Mouse (Mus musculus) CH12.LX (cell line): ENCODE measurements at regions not wholly inside any gene's neighbourhood (a gene's known extent, or its start where the extent isn't known, plus 50 kb on each side); places are given as distances from the start of the nearest gene placed in this dataset.

Experiments
- DNase-seq: peaks from one replicate; pipeline ENCODE4 v3.0.0-alpha.2; 2013; ENCODE audit errors: extremely low read depth
- H3K27ac ChIP-seq: 2 replicates; pipeline ENCODE4 v1.5.1; 2012; ENCODE audit warnings: low read depth, mild to moderate bottlenecking, control low read depth, moderate library complexity; ENCODE audit not compliant: insufficient read depth
- H3K27me3 ChIP-seq: replicated peaks from 2 replicates; pipeline ENCODE3; 2012; ENCODE audit warnings: inconsistent platforms
- H3K36me3 ChIP-seq, 2 experiments: replicated peaks in 1 of 2; 2 replicates each; pipeline versions ENCODE3 to v1.6.1; 2012; ENCODE audit warnings: inconsistent platforms in 1 of 2, low read length in 1 of 2, mild to moderate bottlenecking in 1 of 2, mixed read lengths in 1 of 2, moderate library complexity in 1 of 2; ENCODE audit not compliant: control insufficient read depth in 1 of 2, insufficient read depth in 1 of 2
- H3K4me1 ChIP-seq, 2 experiments: 2 replicates each; pipeline ENCODE4 v1.6.1; 2012; ENCODE audit warnings: inconsistent platforms in 1 of 2, moderate library complexity in 1 of 2; ENCODE audit not compliant: insufficient read depth in 2 of 2, control insufficient read depth in 1 of 2
- H3K4me2 ChIP-seq: 2 replicates; pipeline ENCODE4 v1.6.1; 2012; ENCODE audit warnings: low read depth, mild to moderate bottlenecking, control low read depth; ENCODE audit not compliant: poor library complexity, insufficient read depth, severe bottlenecking
- H3K4me3 ChIP-seq, 3 experiments: fragments of 150-350 bp in 1 of 3; sonication (generic) in 1 of 3; replicated peaks in 1 of 3; 2 replicates each; pipeline versions ENCODE3 to v1.5.1; 2011 to 2012; ENCODE audit warnings: low read depth in 2 of 3, low read length in 2 of 3, mild to moderate bottlenecking in 2 of 3, moderate library complexity in 2 of 3, control low read depth in 1 of 3, improper control_type of control experiment in 1 of 3, inconsistent platforms in 1 of 3, mixed read lengths in 1 of 3; ENCODE audit not compliant: poor library complexity in 1 of 3
- H3K79me2 ChIP-seq: replicated peaks from 2 replicates; pipeline ENCODE4 v1.6.1; 2012; ENCODE audit warnings: mild to moderate bottlenecking, moderate library complexity; ENCODE audit not compliant: control insufficient read depth, poor library complexity, insufficient read depth, severe bottlenecking; ENCODE audit errors: extremely low read depth
- H3K9ac ChIP-seq: 2 replicates; pipeline ENCODE4 v1.6.1; 2012; ENCODE audit warnings: low read depth, mild to moderate bottlenecking, control low read depth, moderate library complexity; ENCODE audit not compliant: insufficient read depth
- H3K9me3 ChIP-seq: replicated peaks from 2 replicates; pipeline ENCODE3; 2012; ENCODE audit warnings: low read length, inconsistent platforms, mixed read lengths
- CHD2 ChIP-seq: IDR thresholded peaks from 2 replicates; pipeline ENCODE4 v1.6.1; 2011; ENCODE audit warnings: low read length, improper control_type of control experiment
- CTCF ChIP-seq, 2 experiments: IDR thresholded peaks in 1 of 2; conservative IDR thresholded peaks in 1 of 2; 2 replicates each; pipeline ENCODE4 v1.5.1; 2011 to 2012; ENCODE audit warnings: low read depth in 2 of 2, low read length in 2 of 2, improper control_type of control experiment in 1 of 2, inconsistent platforms in 1 of 2, mild to moderate bottlenecking in 1 of 2, moderate library complexity in 1 of 2
- ELF1 ChIP-seq: IDR thresholded peaks from 2 replicates; pipeline ENCODE4 v1.6.1; 2014; ENCODE audit warnings: low read depth, mild to moderate bottlenecking, inconsistent platforms, low read length, improper control_type of control experiment
- EP300 ChIP-seq: IDR thresholded peaks from 2 replicates; pipeline ENCODE4 v1.6.1; 2011; ENCODE audit warnings: low read length, improper control_type of control experiment
- ETS1 ChIP-seq: conservative IDR thresholded peaks from 2 replicates; pipeline ENCODE4 v1.6.1; 2012; ENCODE audit warnings: low read depth, mild to moderate bottlenecking, inconsistent platforms, low read length, improper control_type of control experiment, moderate library complexity
- GABPA ChIP-seq: IDR thresholded peaks from 2 replicates; pipeline ENCODE4 v1.6.1; 2012; ENCODE audit warnings: low read depth, low read length, improper control_type of control experiment, inconsistent platforms; ENCODE audit not compliant: insufficient replicate concordance
- HCFC1 ChIP-seq: IDR thresholded peaks from 2 replicates; pipeline ENCODE4 v1.6.1; 2012; ENCODE audit warnings: low read depth, mild to moderate bottlenecking, inconsistent platforms, low read length, improper control_type of control experiment
- IRF4 ChIP-seq: IDR thresholded peaks from 2 replicates; pipeline ENCODE4 v1.6.1; 2014; ENCODE audit warnings: low read depth, mild to moderate bottlenecking, inconsistent platforms, low read length, improper control_type of control experiment
- JUN ChIP-seq: IDR thresholded peaks from 2 replicates; pipeline ENCODE4 v1.6.1; 2011; ENCODE audit warnings: low read depth, mild to moderate bottlenecking, low read length, improper control_type of control experiment, moderate library complexity; ENCODE audit not compliant: insufficient read depth
- MEF2A ChIP-seq: IDR thresholded peaks from 2 replicates; pipeline ENCODE4 v1.6.1; 2014; ENCODE audit warnings: low read depth, mild to moderate bottlenecking, inconsistent platforms, low read length, improper control_type of control experiment, borderline replicate concordance
- MXI1 ChIP-seq: IDR thresholded peaks from 2 replicates; pipeline ENCODE4 v1.6.1; 2011; ENCODE audit warnings: mild to moderate bottlenecking, low read depth, low read length, improper control_type of control experiment
- MYC ChIP-seq: IDR thresholded peaks from 2 replicates; pipeline ENCODE4 v1.6.1; 2011; ENCODE audit warnings: low read depth, mild to moderate bottlenecking, improper control_type of control experiment, low read length
- NELFE ChIP-seq: IDR thresholded peaks from 2 replicates; pipeline ENCODE4 v1.6.1; 2011; ENCODE audit warnings: low read depth, low read length, improper control_type of control experiment
- POLR2A ChIP-seq: IDR thresholded peaks from 2 replicates; pipeline ENCODE4 v1.6.1; 2011; ENCODE audit warnings: low read depth, mild to moderate bottlenecking, improper control_type of control experiment, low read length
- POLR2AphosphoS2 ChIP-seq: IDR thresholded peaks from 2 replicates; pipeline ENCODE4 v1.6.1; 2011; ENCODE audit warnings: low read depth, low read length, improper control_type of control experiment
- RAD21 ChIP-seq: IDR thresholded peaks from 2 replicates; pipeline ENCODE4 v1.6.1; 2011; ENCODE audit warnings: low read depth, mild to moderate bottlenecking, low read length, improper control_type of control experiment, moderate library complexity
- RCOR1 ChIP-seq: conservative IDR thresholded peaks from 2 replicates; pipeline ENCODE4 v1.6.1; 2012; ENCODE audit warnings: low read depth, mild to moderate bottlenecking, inconsistent platforms, low read length, improper control_type of control experiment
- SMC3 ChIP-seq: IDR thresholded peaks from 2 replicates; pipeline ENCODE4 v1.6.1; 2011; ENCODE audit warnings: low read depth, low read length, improper control_type of control experiment
- USF2 ChIP-seq: conservative IDR thresholded peaks from 2 replicates; pipeline ENCODE4 v1.6.1; 2011; ENCODE audit warnings: low read depth, low read length, improper control_type of control experiment
- ZC3H11A ChIP-seq: IDR thresholded peaks from 2 replicates; pipeline ENCODE4 v1.6.1; 2012; ENCODE audit warnings: low read depth, mild to moderate bottlenecking, inconsistent platforms, low read length, improper control_type of control experiment
- ZMIZ1 ChIP-seq: IDR thresholded peaks from 2 replicates; pipeline ENCODE4 v1.6.1; 2012; ENCODE audit warnings: low read depth, mild to moderate bottlenecking, inconsistent platforms, low read length, improper control_type of control experiment
- ZNF384 ChIP-seq: IDR thresholded peaks from 2 replicates; pipeline ENCODE4 v1.6.1; 2012; ENCODE audit warnings: low read depth, low read length, improper control_type of control experiment, inconsistent platforms
- dilution Hi-C: fragments of 300-500 bp; cut with MboI; formaldehyde crosslinking; loops from 2 replicates; pipeline ENCODE4 v1.14.3; 2020; ENCODE audit warnings: low sequenced_read_pairs; ENCODE audit not compliant: extremely low pct_unique_long_range_greater_than_20kb, extremely low pct_ligation_motif_present
- in situ Hi-C: fragments of 300-500 bp; cut with MboI; formaldehyde crosslinking; loops from 3 replicates; pipeline ENCODE4 v1.14.3; 2019; ENCODE audit warnings: low sequenced_read_pairs, low pct_ligation_motif_present, low pct_unique_long_range_greater_than_20kb, mixed read lengths

DNA sequence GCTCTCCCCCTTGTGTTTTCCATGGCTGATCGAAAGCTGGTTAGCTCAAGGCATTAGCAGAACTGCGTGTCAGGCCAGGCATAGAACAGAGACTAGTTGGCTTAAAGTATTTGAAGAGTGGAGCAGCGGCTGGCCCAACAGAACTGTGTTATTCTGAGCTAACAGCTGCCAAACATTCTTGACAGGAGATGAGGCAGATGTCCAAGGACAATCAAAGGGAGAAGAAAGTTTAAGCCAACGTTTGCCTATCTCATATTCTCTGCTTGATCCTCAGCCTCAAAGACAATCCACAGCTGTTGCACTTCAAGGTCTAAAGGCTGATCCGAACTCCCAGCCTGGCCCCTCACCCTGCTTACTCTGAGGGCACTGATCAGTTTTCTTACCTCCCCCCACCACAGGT is 401.2 kb upstream of the Nr2f2 start:
- TF ChIP-seq POLR2A (no peak), CTCF (conservative IDR thresholded peaks at IDR 0.05 in 1 of 2, IDR thresholded peaks at IDR 0.05 in 1 of 2; ENCODE audit: low read depth in 2 of 2, low read length in 2 of 2) (no peak), MXI1 (no peak), HCFC1 (no peak), EP300 (no peak), IRF4 (no peak), SMC3 (no peak), GABPA (no peak), RAD21 (no peak), POLR2AphosphoS2 (no peak), ZMIZ1 (no peak), ETS1 (no peak), MYC (no peak), RCOR1 (no peak), ZC3H11A (no peak), JUN (no peak), USF2 (no peak), ELF1 (no peak), NELFE (no peak), MEF2A (no peak)
- no peaks in the 10 kb centered on the region for H3K79me2 ChIP-seq
- no peaks in the 10 kb centered on the region for H3K27me3 ChIP-seq
- H3K9me3 ChIP-seq, result peaks cover 54% of the 10 kb centered on the region
- H3K9ac ChIP-seq, result no peak overlapping the region
- in situ Hi-C loops (no loop called here), dilution Hi-C loops (no loop called here)
- no peaks in the 10 kb centered on the region for H3K36me3 ChIP-seq
- no peak overlapping the region for H3K4me2 ChIP-seq
- DNase-seq, result no peak
- no peaks in the 10 kb centered on the region for H3K4me1 ChIP-seq
- H3K4me3 ChIP-seq, result no peak overlapping the region
- H3K27ac ChIP-seq, result no peak overlapping the region

DNA sequence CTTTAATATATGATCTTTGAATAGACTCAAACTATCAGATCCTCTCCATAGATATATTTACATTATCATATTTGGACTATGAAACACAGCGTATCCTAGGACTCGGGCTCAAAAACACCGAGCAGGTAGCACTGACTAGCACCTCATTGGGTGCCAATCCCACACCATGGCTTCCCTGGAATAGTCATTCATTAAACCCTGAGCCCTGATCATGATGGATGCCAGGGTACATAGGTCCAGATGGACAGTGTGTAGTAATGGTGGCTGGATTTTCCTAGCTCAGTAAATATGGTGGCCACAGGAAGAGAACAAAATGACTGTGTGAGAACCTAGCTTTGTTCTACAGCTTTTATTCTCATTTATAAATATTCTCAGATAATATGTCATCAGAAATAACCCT is 390.1 kb upstream of the Nr2f2 start:
- Histone ChIP-seq H3K9ac (no peak overlapping the region), H3K4me2 (no peak overlapping the region), H3K27me3 (no peaks in the 10 kb centered on the region), H3K4me3 (no peak overlapping the region)
- TF ChIP-seq CHD2, result no peak
- no peak for TF ChIP-seq MEF2A
- TF ChIP-seq ZNF384, result no peak
- TF ChIP-seq, all 38 proteins: peak for 0
- Histone ChIP-seq H3K36me3 (no peaks in the 10 kb centered on the region), H3K79me2 (no peaks in the 10 kb centered on the region), H3K9me3 (peaks cover 47% of the 10 kb centered on the region), H3K4me1 (no peaks in the 10 kb centered on the region), H3K27ac (no peak overlapping the region)
- DNase-seq, result no peak
- dilution Hi-C loops (no loop called here), in situ Hi-C loops (no loop called here)
